ENCODE assay signal across 17 mouse cellular contexts in the genomic region with DNA sequence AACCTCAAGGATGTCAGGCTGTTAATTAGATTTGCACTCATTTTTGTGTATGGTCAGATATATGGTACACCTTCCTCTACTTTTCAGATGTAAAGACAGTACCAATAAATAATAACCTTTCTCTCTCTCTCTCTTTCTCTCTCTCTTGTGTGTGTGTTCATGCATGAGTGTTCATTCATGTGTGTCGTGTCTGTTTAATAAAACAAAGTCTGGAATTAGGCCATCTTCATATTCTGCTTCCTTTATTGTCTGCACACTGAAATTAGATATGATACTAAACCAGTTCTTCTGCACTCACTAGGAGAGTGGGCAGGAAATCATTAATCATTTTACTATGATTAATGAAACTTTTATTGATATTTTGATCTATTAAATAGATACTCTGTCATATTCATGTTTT.
"Had no signal": no experiment of that assay in that cellular context is flagged by ENCODE, and none has a peak within 500 bp of the region (broad histone marks: within the 10 kb centered on the region; RNA-seq: fewer than 3 reads in every experiment).

No protein-coding gene starts in this region.

- DNase-seq: cerebellum, adult 2 months; cerebellum, adult 8-10 months; cerebellum, adult 9-10 months; cerebellum, adult 9-11 months; cerebellum, postnatal 10 days; cerebellum, postnatal 14 days; cerebellum, postnatal 25 days; cerebellum, postnatal 36 days; embryo, embryonic 11 days; forebrain, postnatal 0 days; gastrocnemius, adult 2 months; gastrocnemius, postnatal 10 days; gastrocnemius, postnatal 14 days; gastrocnemius, postnatal 25 days; gastrocnemius, postnatal 36 days; heart, adult 11 months; heart, adult 18-20 months had no signal
